Mouse (Mus musculus): Measurements from ENCODE around the gene Gm21974. TPM values are rescaled to one million over a fixed set of nuclear protein-coding genes. Genes with fewer than 3 reads are reported as not detected.

Gene Gm21974
- polyA plus RNA-seq, 1 experiment from 2014 or later, result not detected

DNA sequence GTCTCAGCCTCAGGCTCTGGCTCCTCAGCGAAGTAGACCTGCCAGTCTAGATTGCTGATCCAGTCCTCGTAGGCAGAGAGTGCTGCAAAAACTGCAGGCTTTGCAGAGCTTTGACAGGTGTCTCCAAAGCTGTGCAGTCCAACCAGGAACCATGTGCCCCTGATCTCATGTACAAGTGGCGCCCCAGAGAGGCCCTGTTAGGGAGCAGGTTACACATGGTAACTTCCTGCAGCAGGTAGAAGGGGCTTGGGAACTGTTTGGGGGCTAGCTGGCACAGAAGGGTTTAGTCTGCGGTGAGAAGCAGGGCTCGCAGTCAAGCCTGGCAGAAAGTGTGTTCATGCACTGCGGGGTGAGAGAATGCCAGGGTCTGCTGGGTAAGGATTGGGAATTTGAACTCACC, 8.7 kb downstream of the Gm21974 start:
- 93% methylated on average over 6 of the region's 6 CpGs for WGBS
- Histone ChIP-seq H3K27me3 (ENCODE audit: low read depth, poor library complexity, severe bottlenecking) (no peaks in the 10 kb centered on the region), H3K9me3 (replicated peaks) (no peaks in the 10 kb centered on the region), H3K36me3 (peaks cover 99% of the 10 kb centered on the region), H3K27ac (no peak overlapping the region), H3K4me3 (no peak overlapping the region), H3K4me1 (peaks cover 9% of the 10 kb centered on the region; the same call in 1 of the 2 replicates)
- no peak for DNase-seq (ENCODE audit: low spot score)

DNA sequence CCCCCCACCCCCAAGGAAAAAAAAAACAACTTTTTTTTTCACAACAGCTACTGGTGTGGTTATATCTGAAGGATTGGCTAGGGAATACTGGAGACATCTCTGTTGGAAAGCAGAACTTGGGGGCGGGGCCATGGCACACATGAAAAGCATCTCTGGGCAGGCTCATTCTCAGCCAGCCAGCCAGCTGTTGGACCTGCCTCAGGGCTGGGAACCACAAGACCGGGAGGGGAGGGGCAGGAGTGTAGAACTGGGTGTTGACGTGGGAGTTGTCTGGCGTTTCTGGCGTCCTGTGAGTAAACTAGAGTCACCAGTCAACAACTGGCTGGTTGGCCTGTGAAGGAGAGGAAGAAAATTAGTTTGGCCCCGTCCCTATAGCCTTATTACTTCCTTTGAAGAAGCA, 9.3 kb downstream of the Gm21974 start:
- DNase-seq (ENCODE audit: low spot score), result no peak
- peaks cover 9% of the 10 kb centered on the region; the same call in 1 of the 2 replicates for H3K4me1 ChIP-seq
- H3K27me3 ChIP-seq (ENCODE audit: low read depth, poor library complexity, severe bottlenecking), result no peaks in the 10 kb centered on the region
- no peaks in the 10 kb centered on the region for H3K9me3 ChIP-seq (replicated peaks)
- H3K27ac ChIP-seq, result no peak overlapping the region
- H3K36me3 ChIP-seq, result peaks cover 99% of the 10 kb centered on the region
- H3K4me3 ChIP-seq, result no peak overlapping the region
- WGBS, result 71% methylated on average over 6 of the region's 6 CpGs

DNA sequence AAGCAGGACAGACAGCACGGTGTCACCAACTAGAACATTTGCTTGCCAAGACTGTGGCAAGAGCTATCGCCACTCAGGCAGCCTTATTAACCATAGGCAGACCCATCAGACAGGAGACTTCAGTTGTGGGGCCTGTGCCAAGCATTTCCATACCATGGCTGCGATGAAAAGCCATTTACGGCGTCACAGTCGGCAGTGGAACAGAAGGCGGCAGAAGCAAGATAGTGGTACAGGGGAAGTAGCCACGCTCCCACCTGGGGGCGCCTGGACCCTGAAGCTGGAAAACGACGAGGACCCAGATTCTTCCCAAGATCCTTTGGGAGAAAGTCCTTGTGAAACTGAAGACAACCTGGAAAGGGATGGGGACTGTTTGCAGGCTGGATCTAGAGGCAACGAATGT, 14.8 kb downstream of the Gm21974 start:
- no peak for DNase-seq (ENCODE audit: low spot score)

DNA sequence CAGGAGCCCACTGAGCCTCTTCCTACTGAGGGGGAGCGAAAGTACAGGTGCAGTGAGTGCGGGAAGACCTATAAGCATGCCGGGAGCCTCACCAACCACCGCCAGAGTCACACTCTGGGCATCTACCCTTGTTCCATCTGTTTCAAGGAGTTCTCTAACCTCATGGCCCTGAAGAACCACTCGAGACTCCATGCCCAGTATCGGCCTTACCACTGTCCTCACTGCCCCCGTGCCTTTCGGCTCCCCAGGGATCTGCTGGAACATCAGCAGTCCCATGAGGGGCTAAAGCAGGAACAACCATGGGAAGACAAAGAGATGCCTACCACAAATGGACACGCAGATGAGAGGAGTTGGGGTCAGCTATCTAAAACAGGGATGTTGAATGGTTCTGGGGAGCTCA, 16.0 kb downstream of the Gm21974 start:
- Histone ChIP-seq H3K4me1 (peaks cover 20% of the 10 kb centered on the region), H3K36me3 (peaks cover 69% of the 10 kb centered on the region), H3K9me3 (replicated peaks) (no peaks in the 10 kb centered on the region), H3K4me3 (no peak overlapping the region), H3K27me3 (ENCODE audit: low read depth, poor library complexity, severe bottlenecking) (no peaks in the 10 kb centered on the region), H3K27ac (no peak overlapping the region)
- 96% methylated on average over 9 of the region's 9 CpGs for WGBS
- DNase-seq (ENCODE audit: low spot score), result no peak

More for the DNA sequence above, 14.8 kb downstream of the Gm21974 start:
- Histone ChIP-seq H3K36me3 (peaks cover 81% of the 10 kb centered on the region), H3K27ac (no peak overlapping the region), H3K4me1 (peaks cover 17% of the 10 kb centered on the region), H3K9me3 (replicated peaks) (no peaks in the 10 kb centered on the region), H3K4me3 (no peak overlapping the region), H3K27me3 (ENCODE audit: low read depth, poor library complexity, severe bottlenecking) (no peaks in the 10 kb centered on the region)
- 89% methylated on average over 12 of the region's 12 CpGs for WGBS

DNA sequence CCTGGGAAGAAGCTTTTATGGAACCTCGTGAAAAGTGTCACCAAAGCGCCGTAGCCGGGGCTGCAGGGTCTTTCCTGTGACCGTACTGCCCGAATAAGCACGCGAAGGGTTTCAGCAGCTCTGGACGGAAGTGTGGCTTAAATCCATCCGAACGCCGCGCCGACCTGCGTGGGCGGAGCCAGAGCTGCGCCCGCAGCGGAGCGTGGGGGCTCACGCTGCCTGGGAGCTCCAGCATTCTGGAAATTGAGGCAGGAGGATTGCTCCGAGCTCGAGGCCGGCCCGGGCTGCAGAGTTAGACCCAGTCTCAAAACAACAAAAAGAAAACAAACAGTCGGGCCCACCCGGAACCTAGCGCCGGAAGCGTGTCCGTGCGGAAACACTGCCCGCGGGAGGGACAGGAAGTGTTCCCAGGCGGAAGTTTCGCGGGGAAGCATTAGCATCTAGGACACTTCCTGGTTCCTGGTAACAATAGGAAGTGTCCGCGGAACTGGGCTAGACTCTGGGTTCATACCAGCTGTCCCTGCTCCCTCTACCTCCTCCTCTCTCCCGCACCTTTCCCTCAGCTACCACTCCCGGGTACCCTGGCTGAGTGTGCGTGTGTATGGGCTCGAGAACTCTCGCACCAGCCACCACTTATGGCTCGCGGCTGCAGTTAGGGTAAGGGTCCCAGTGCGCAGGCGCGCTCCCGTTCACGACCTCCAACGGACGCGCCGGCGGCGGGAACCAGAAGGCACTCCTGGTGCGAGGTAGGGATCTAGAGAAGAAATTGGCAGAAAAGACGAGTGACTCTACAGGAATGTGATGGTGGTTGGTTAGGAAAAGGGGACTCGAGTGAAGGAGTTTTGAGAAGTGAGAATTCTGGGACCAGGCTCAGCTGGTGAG, 18.5 kb downstream of the Gm21974 start, which contains the start of gene Zfp668:
Zfp668 (minus strand) TSS at position 362 of the 882 bp plus-strand sequence.
- peaks cover 65% of the 10 kb centered on the region for H3K36me3 ChIP-seq
- H3K27ac ChIP-seq, result peak within 1 kb of the TSS; percentile 99
- H3K9me3 ChIP-seq (replicated peaks), result no peaks in the 10 kb centered on the region
- H3K27me3 ChIP-seq (ENCODE audit: low read depth, poor library complexity, severe bottlenecking), result no peaks in the 10 kb centered on the region
- DNase-seq (ENCODE audit: low spot score), result peak; percentile 97
- H3K4me1 ChIP-seq, result peaks cover 23% of the 10 kb centered on the region
- H3K4me3 ChIP-seq, result peak within 1 kb of the TSS; percentile 94
- WGBS, result under 1% methylated on average over 60 of the region's 60 CpGs

DNA sequence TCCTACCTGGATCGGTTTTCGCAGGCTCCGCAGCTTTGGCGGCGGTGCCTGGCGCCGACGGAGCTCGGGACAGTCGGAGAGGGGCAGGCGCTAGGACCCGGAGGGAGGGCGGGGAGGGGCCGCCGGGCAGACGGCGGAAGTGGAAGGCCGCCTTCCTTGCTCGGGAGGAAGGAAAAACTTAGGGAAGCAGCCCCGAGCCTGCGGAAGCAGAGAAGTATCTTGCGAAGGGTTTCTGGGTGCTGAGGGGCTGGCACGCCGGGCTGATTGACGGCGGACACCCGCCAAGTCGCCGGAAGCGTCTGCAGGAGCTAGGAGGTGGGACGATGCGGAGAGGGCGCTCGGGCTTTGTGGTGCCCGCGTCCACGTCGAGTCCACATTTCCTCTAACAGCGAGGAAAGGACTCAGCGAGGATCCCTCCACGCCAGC, 19.2 kb downstream of the Gm21974 start, which contains the start of gene Zfp646:
Zfp646 (plus strand) TSS at position 181 of the 426 bp plus-strand sequence.
- H3K36me3 ChIP-seq, result peaks cover 65% of the 10 kb centered on the region
- WGBS, result under 1% methylated on average over 41 of the region's 41 CpGs
- peak within 1 kb of the TSS; percentile 99 for H3K27ac ChIP-seq
- no peaks in the 10 kb centered on the region for H3K9me3 ChIP-seq (replicated peaks)
- peak within 1 kb of the TSS; percentile 94 for H3K4me3 ChIP-seq
- DNase-seq (ENCODE audit: low spot score), result peak; percentile 96
- no peaks in the 10 kb centered on the region for H3K27me3 ChIP-seq (ENCODE audit: low read depth, poor library complexity, severe bottlenecking)
- peaks cover 23% of the 10 kb centered on the region for H3K4me1 ChIP-seq

DNA sequence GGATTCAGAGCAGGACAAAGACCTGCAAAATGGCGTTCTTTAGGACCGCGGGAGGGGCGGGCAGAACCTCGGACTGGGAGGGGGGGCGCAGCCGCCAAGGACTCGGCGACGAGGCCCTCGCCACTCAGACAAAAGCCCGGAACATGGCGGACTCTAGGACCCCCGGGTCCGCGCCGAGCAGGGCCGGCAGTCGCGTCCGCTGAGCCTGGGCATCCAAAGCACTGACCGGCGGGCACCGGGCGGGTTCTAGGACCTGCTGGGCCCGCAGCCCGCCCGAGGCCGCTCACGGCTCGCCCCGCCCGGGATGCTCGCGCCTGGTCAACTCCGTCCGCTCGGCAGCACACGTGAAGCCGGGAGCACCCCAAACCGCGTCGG, 19.6 kb downstream of the Gm21974 start:
- WGBS, result under 1% methylated on average over 40 of the region's 43 CpGs
- peaks cover 65% of the 10 kb centered on the region for H3K36me3 ChIP-seq

DNA sequence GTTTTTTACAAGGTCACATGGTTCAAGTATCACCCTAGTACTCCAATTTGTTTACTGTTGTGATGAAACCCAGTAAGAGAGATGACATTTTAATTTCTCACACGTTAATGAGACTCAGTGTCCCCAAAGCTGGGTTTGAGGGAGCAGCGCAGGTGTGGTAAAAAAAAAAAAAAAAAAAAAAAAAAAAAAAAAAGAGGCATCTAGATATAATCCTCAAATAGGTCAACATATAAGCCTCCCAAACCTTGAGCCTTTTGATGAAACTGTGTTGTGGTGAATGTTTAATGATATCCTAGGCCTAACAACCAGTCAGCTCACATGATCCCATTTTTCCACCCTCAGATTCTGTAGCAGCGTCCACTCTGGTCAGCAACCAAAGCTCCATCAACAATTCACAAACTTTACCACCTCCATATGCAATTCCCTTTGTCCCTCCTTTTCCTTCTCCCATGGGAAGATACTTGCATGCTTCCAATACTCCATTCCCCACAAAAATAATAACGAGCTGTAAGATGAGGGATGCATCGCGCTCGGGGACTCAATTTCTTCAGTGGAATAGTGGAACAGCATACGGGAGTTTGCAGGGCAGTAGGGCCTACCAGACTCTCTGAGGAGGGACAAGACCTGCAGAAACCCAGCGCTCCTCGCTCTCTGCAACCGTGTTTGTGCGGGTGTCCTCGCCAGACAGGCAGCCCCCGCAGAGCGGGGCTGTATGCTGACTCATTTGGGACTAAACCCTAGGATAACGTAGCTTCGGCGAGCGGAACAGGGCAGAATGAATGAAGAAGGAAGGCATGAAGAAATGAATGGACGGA, 20.2 kb downstream of the Gm21974 start:
- no peaks in the 10 kb centered on the region for H3K9me3 ChIP-seq (replicated peaks)
- WGBS, result 6% methylated on average over 20 of the region's 20 CpGs
- DNase-seq (ENCODE audit: low spot score), result no peak
- H3K27ac ChIP-seq, result peak overlapping the region; percentile 99
- H3K36me3 ChIP-seq, result peaks cover 65% of the 10 kb centered on the region
- peak overlapping the region; percentile 94 for H3K4me3 ChIP-seq
- H3K27me3 ChIP-seq (ENCODE audit: low read depth, poor library complexity, severe bottlenecking), result no peaks in the 10 kb centered on the region
- peaks cover 23% of the 10 kb centered on the region for H3K4me1 ChIP-seq

More for the DNA sequence above, 19.6 kb downstream of the Gm21974 start:
- Histone ChIP-seq H3K27ac (peak overlapping the region; percentile 99), H3K4me1 (peaks cover 23% of the 10 kb centered on the region), H3K9me3 (replicated peaks) (no peaks in the 10 kb centered on the region), H3K4me3 (peak overlapping the region; percentile 94), H3K27me3 (ENCODE audit: low read depth, poor library complexity, severe bottlenecking) (no peaks in the 10 kb centered on the region)
- peak; percentile 100 for DNase-seq (ENCODE audit: low spot score)

DNA sequence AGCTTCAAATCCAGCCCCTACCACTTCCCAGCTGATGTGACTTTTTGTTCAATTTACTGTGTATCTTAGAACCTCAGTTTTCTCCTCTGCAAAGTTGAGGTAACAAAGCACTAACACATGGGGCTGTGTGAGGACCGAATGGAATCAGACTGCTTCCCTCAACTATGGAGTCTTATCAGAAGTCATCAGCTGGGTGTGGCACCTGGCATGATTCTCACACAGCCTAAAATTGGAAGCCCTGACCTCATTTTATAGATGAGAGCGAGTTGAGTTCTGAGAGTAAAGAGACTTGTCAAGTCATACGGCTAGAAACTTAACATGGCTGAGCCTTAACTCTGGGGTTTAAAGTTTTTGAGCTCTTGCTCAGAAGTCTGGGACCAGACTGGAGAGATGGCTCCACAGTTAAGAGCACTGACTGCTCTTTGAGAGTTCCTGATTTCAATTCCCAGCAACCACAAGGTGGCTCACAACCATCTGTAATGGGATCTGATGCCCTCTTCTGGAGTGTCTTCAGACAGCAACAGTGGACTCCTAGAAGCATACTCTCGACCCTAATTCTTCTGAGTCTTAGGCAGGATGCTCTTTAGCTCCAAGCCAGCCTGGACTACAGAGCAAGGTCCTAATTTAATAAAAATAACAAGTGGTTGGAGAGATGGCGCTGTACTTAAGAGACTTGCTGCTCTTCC, 25.0 kb downstream of the Gm21974 start:
- H3K27me3 ChIP-seq (ENCODE audit: low read depth, poor library complexity, severe bottlenecking), result no peaks in the 10 kb centered on the region
- H3K9me3 ChIP-seq (replicated peaks), result no peaks in the 10 kb centered on the region
- WGBS, result 84% methylated on average over 5 of the region's 5 CpGs
- H3K4me3 ChIP-seq, result no peak overlapping the region
- H3K4me1 ChIP-seq, result peaks cover 15% of the 10 kb centered on the region
- no peak overlapping the region for H3K27ac ChIP-seq
- no peak for DNase-seq (ENCODE audit: low spot score)
- H3K36me3 ChIP-seq, result peaks cover 85% of the 10 kb centered on the region

DNA sequence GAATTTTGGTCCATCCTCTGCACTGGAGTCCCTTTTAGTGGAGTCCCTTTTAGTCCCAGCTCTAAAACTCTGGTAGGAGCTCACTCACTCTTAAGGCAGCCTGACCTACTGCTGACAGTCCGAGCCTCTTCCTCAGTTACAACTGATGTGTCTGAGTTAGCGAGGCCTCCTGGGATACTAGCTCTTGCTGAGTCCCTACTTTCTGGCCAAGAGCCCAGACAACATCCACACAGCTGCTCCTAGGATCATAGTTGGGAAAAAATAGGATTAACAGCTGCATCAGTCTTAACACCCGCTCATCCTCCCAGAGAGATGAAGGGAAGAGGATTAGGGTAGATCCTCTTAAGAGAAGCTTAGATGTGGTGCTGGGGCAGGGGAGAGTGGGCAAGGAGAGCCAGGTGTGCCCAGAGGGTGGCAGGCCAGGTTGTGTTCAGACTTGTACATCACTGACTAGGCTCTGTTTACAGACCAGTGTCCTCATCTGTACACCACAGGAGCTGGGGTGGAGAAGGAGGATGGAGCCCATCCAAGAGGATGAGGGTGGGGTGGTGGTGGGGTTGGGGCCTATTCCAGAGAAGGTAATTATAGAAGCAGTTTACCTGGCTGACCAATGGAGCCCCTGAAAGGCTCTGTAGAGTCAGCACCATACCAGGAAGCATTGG, 26.0 kb downstream of the Gm21974 start:
- Histone ChIP-seq H3K9me3 (replicated peaks) (no peaks in the 10 kb centered on the region), H3K27ac (no peak overlapping the region), H3K27me3 (ENCODE audit: low read depth, poor library complexity, severe bottlenecking) (no peaks in the 10 kb centered on the region), H3K4me1 (peaks cover 12% of the 10 kb centered on the region), H3K4me3 (no peak overlapping the region), H3K36me3 (peaks cover 95% of the 10 kb centered on the region)
- 88% methylated on average over 3 of the region's 3 CpGs for WGBS
- no peak for DNase-seq (ENCODE audit: low spot score)

DNA sequence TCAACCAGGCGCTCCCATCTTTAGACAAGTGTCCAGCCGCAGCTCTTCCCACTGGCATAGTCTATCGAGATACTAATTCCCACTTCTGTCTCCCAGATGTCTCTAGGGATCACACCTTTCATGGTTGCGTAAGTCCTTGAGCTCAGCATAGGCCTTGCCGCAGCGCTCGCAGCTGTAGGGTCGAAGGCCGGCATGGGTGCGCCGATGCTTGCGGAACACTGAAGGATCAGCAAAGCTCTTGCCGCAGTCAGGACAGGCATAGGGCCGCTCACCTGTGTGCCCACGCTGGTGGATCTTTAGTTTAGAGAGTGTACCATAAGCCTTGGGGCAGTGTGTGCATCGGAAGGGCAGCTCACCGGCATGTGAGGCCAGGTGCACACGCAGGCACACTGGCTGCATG, 27.6 kb downstream of the Gm21974 start:
- no peaks in the 10 kb centered on the region for H3K27me3 ChIP-seq (ENCODE audit: low read depth, poor library complexity, severe bottlenecking)
- WGBS, result 97% methylated on average over 18 of the region's 18 CpGs
- no peak overlapping the region for H3K4me3 ChIP-seq
- H3K9me3 ChIP-seq (replicated peaks), result no peaks in the 10 kb centered on the region
- no peak for DNase-seq (ENCODE audit: low spot score)
- no peak overlapping the region for H3K27ac ChIP-seq
- H3K4me1 ChIP-seq, result no peaks in the 10 kb centered on the region
- H3K36me3 ChIP-seq, result peaks cover 81% of the 10 kb centered on the region

DNA sequence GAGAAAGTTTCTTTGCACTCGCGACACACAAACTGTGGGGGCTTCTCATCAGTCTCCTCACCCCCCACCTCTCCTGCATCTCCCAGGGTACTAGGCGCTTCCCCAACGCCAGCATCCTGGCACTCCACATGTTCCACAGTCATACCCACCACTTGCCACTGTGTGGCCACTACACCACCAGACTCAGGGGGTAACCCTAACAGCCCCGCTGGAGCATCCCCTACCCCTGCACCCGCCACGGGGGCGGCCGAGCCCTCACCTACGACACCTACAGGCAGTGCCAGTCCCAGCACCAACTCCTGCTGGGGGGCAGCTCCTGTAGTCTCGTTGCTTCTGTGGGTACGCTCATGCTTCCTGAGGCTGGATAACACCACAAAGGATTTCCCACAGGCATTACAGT, 28.8 kb downstream of the Gm21974 start:
- Histone ChIP-seq H3K4me1 (no peaks in the 10 kb centered on the region), H3K4me3 (no peak overlapping the region), H3K27ac (no peak overlapping the region), H3K27me3 (ENCODE audit: low read depth, poor library complexity, severe bottlenecking) (no peaks in the 10 kb centered on the region), H3K36me3 (peaks cover 71% of the 10 kb centered on the region), H3K9me3 (replicated peaks) (no peaks in the 10 kb centered on the region)
- DNase-seq (ENCODE audit: low spot score), result no peak
- 94% methylated on average over 12 of the region's 12 CpGs for WGBS
